Mouse (Mus musculus) lung, postnatal 10 days (tissue): ENCODE results near the gene Fancc.
"Not testable (repeated sequence)": the region's sequence is repeated elsewhere in the genome, so short reads cannot be mapped to it uniquely, and the experiment has no call there.

ENCODE experiments used
- DNase-seq: peaks from one replicate; pipeline ENCODE4 v3.0.0; 2021

Fancc gene

DNA sequence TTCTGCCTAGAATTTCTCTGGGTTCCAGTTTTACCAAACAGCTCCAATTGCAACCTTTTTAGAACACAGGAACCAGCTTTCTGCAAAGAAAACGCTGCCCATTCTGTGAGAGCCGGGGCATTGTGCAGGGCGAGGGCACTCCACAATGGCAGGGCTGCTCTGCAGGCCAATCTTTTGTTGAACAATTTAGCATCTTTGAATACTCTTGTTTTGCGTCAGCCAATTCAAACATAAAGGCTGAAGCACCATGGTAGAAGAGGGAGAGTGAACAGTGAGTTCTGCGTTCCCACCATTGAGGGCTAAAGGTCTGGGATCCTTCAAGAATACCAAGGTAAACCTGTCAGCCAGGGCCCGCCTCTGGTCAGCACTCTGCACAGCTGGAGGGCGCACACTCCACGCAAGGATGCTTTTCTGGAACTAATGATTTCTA, 17.9 kb upstream of the Fancc start:
- DNase-seq = no peak

DNA sequence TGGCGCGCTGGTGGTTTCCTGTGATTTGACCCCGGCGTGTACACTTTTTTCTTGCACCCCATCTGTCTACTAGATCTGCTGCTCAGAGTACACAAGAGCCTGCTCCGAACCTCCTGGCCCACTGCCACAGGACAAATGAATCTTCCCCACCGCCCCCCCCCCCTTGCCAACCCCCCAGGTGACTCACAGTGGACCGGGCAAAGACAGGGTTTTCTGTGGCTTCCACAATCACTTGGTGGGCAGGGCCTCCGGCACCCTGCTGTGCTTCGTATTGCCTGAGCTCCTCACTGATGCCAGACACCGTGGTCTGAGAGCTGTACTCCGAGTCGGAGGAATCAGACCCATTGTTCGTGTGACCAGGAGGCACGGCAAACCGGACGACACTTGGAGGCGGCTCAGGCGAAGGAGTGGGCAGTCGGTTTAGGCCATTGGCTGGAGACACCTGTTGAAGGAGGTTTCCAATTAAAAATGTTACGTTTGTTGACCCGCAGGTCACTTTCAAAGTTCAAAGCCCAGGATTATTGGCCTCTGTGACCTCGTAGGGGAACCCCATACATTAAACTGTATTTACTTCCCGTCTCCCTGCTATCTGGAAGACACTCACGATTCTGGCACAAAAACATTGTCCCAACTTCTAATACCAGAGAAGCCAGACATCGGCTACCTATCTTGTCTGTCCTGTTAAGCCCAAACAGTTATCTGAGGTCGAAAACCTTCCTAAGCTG, 16.5 kb upstream of the Fancc start:
- peak; percentile 44 for DNase-seq

DNA sequence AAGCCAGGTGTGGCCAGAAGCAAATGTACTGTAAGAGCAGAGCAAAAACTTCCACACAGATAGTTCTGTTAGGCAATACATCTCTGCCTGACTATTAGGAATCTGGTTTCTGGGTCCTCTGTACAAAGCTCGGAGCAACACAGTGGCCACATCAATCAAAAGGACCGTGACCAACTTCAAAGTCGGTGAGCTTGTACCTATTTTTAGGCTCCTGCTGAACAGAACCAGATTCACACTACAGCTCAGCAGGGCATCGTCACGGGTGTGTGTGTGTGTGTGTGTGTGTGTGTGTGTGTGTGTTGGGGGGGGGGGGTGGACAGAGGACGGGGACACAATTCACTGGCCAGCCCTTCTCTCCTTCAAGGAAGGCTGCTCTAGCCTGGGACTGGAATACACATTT, 15.3 kb upstream of the Fancc start:
- no peak for DNase-seq

DNA sequence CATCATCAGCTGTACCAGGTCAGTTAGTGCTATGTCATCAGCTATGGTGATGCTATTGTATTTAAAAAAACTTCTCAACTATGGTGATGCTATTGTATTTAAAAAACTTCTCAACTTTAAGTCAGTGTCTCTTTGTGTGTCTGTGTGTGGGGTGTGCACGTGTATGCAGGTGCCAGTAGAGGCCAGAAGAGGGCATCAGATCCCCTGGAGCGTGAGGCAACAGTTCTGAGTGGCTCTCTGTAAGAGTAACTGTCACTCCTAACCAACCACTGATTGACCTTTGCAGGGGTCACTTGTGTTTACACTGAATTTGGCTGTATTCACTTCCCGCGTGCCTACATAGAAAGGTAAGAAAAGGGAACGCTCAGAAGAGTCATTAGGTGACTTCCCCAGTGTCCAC, 10.7 kb upstream of the Fancc start:
- no peak for DNase-seq

DNA sequence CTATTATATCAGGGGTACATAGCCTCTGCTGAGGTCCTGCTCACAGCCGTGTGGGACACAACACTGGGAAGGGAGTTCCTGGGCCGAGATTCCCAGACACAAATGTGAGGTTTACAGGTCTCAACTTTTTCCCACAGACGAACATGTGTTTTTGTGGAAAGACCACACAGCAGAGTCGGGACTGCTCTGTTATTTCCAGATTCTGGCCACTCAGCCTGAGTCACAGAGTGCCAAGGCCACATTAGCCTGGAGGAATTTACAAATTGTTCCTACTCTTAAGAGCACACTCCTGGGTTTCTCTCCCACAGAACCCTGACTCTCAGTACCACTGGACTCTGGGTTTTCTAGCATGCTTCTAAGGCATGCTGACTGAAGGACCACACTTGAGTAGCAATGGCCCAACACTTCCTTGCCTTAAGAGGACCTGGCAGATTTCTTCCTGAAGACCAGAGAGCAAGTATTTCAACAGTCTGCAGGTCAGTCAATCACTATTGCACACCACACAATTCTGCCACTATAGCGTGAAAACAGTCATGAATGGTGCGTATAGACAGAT, 10.0 kb upstream of the Fancc start:
- no peak for DNase-seq

DNA sequence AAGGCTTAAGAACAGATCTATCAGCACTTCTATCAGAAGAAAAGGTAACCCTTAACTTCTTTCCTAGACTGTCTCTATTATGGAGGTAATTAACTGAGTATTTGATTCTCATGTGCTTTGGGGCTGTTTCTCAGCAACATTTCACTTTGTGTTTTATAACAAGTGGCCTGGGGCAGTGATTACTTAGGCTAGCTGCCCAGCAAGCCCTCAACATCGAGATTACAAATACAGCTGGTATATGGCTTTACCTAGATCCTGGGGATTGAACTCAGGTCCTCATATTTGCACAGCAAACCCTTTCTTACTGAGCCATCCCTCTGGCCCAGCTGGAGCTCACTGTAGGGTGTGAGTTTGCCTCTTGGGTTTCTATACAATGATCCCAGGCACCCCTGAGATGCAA, 9.3 kb upstream of the Fancc start:
- DNase-seq = no peak

DNA sequence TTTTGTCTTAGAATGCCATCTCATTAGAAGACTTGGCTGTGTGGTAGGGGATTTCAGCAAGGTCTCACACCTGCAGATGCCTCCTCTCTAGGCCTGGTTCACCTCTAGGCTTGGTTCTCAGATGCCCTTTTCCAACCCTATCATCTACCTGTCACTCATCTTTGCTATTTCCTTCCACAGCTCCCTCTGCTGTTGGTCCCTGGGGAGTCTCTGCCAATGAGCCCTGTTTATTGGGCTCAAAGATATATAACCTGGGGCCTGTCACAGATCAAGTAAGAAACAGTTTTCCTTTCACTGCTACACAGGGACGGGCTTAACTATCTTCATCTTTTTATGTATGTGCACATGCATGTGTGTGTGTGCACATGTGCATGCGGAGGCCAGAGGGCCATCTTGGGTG, 5.3 kb upstream of the Fancc start:
- no peak for DNase-seq

DNA sequence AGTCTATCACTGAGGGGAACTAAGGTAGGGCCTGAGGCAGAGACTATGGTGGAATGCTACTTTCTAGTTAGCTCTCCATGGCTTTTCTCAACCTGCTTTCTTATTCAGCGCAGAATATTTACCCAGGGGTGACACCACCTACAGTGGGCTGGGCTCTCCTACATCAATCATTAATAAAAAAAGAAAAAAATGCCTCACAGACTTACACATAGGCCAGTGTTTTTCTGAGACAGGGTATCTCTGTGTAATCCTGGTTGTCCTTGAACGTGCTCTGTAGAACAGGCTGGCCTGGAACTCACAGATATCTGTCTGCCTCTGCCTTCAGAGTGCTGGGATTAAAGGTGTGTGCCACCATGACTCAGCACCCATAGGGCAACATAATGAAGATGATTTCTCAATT, 2.4 kb upstream of the Fancc start:
- no peak for DNase-seq

DNA sequence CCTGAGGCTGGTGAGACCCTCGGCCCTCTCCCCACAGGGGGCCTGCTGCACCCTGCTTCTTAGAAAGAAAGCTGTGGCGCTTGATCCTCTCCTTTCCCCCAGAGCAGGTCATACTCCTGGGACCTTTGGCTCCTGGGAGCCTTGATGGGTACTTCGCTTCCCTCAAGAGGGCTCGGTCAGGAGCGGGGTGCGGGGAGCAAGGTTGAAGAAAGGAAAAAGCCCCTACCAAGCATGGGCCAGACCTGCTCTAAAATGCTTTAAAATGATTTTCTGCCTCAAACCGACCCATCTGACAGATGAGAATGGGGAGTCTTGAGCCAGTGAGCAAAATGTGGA, 9.4 kb downstream of the Fancc start:
- DNase-seq = no peak

DNA sequence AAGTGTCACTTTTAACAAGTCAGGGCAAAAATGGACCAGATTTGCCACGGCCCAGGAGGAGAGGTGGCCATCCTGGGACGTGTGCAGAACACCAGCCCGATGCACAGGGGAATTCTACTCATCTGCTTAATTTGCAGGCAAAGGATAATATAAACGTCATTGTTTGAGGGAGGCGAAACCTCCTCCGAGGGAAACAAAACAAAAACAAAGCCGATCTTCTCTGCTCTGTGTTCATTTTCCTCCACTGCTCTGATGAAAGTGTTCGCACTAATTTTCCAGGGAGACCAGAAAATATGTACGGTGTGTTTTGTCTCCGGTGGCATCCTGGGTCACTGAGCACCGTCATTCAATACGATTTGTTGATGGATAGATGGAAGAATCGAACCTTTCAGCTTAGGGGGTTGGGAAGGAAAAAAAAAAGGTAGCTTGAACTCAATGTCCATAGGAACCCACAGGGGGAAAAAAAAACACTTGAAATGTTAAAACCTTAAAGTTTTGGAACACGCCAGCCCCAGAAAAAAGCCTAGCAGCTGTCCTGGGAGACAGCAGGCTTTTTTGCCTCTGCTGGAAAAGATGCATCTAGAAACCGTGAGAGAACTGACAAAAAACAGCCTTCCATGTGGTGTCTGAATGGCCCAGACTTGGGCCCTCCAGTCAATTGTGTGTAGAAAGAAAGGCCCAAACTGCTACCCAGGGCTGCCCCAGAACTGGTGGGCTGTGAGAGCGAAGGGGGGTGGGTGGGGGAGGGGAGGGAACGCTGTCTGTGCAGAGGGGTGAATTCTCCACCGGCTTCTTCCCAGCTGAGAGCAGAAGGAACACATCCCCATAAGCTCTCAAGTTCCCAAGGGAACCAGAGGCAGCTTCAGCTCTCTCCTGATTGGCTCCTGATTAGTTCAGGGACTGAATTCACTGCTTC, 10.0 kb downstream of the Fancc start:
- no peak for DNase-seq

DNA sequence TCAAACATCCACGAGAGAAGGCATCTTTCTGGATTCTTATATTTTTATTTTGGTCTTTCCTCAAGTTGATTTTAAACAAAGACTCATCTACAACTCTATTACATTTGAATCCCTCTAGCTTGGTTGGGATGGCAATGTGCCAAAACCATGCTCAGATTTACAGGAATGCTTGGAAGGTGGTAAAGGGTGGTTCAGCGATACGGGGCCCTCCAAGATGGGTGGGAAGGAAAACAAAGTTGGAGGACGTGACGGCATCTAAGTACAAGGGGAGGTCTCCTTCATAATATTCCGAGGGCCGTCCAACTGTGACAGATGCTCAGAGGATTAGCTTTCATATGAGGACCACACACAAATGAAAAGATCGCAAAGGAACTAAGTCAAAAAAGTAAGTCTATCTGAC, 21.7 kb downstream of the Fancc start:
- peak; percentile 36 for DNase-seq

DNA sequence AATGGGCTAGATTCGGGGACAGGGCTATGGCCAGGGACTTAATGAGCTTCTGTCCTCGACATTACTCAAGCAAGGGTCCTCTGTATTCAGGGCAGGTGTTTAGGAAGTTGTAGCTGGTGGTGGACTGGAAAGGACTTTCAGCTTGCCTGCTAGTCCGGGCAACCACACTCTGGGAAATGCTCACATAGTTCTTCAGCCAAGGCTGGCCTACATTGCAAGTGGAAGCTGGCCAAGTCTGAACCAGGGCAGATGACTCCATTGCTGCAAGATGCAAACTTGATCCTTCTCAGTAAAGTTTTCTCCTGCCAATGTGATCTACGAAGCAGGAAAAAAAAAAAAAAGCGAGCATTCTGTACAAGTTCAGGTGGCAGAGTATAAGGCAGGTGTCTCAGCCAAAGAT, 44.2 kb downstream of the Fancc start:
- DNase-seq = peak; percentile 21

DNA sequence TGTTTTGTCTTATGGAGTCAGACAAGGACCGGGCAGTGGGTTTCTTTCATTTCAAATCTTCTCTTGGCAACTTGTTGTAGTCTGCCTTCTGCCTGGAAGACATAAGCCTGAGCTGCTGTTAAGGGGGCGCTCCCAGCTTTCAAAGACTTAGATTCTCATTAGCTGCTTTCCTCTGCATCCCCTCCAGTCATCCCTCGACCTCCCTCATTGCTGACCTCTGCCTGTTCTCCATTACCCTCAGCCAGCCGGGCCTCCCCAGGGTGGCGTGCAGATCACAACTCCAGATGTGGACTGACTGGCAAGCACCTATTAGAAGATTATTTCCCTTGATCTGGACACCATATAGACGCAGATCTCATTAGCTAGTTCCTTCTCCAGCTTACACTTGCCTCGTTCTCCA, 45.9 kb downstream of the Fancc start:
- no peak for DNase-seq

DNA sequence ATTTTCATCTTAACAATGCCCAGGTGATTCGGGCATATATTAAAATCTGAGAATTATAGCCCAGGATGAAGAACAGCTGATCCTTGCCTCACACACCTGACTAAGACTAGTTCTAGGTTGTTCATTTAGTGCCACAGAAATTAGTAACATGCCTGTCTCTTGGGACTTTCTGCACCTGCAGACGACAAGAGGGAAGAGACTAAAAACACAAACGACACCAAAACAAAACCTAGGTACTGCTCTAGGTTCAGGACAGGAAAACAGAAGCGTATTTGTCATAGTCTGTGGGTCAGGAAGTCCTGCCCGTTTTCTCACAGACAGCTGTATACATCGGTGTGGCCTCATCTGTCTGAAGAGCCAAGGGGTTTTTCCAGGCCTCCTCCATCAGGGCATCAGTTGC, 51.7 kb downstream of the Fancc start:
- no peak for DNase-seq

DNA sequence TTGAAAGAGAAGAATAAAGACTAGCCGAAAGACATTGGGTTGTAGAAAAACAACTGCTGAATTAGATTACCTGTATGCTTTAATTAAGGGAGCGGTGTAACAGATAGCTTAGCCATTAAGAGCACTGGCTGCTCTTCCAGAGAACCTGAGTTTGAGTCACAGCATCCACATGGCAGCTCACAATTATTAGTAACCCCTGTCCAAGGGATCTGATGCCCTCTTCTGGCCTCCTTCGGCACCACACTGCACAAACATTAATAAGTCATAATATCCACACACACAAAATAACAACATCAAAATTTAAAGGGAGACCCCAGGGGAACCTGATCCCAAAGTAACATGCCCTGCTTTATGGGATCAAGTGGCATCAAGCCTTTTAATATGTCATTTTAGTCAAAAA, 64.3 kb downstream of the Fancc start:
- DNase-seq = peak; percentile 46

DNA sequence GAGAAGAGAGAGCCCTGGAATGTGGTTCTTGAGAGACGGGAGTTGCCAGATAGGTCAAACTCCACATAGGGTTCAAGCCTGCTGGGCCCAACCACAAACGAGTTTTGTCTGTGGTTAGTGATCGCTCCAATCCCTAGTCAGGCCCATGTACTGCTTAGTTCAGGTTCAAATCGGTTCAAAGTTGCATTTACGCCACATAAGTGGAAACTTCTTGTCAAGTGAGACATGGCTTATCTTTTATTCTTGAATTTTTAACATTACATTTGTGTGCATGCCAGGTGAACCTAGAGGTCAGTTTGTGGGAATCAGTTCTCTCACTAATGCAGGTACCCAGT, 65.3 kb downstream of the Fancc start:
- DNase-seq = no peak

DNA sequence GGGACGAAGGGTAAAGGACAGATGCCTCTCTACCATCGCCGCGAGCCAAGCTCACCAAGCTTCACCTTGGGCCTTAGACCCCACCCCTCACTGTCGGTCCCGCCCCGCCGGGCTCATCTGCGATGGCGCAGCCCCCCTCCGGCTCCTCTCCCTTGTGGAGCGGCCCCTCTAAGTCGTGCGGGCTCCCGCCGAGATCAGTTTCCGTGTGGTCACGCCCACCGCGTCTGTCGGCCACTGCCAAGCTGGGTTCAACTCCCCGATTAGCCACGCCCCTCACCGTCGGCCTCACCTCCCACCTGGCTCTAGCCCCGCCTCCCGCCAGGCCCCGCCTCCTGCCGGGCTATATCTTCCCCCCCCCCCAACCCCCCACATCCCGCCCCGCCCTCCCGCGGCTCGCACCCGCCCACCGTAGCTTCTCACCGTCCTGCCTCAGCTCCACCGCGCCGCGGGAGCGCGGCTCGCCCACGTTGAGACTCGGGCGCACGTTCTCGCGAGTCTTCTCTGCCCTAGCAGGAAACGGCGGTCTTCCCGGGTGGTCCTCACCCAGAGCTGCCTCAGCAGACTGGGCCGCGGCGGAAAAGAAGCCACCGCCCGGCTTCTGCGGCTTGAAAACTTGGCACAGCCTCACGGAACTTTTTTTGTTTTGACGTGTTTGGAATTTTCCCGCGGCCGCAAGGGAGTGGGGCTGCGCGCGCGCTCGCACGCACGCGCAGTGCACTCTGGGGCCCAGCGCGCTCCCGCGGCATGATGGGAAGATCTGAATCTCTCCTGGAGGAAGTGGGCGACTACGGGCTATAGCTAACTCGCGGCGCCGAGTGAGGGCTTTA, 65.8 kb downstream of the Fancc start:
- peak; percentile 95 for DNase-seq

DNA sequence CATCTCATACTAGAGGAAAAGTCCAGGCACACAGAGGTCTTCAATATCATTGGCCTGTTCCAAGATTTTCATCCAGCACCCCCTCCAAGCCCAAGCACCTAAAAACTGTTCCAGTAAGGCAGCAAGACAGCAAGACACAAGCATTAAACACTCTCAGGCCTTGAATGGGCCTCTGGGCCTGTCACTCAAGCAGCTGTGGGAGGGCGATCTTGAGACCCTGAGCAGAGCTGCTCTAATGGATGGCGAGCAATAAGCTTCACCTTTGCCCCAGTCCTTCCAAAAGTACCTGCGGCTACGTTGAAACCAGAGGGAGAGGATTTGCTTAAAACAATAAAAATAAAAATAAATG, 66.4 kb downstream of the Fancc start:
- no peak for DNase-seq

DNA sequence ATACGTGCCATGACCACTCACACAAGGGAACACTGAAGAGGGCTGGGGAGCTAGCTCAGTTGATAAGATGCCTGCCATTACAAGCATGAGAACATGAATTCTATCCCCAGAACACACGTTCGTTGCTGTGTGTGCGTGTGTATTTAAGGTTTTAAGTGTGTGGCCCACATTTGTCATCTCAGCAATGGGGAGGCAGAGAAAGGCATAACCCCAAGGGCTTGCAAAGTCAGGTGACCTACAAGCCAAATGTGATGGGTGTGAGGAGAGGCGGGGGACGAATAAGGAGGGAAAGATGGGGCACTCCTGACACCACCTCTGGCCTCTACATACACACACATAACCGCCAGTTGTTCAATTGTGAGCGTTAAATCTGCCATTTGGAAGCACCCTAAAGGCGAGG, 66.9 kb downstream of the Fancc start:
- no peak for DNase-seq

DNA sequence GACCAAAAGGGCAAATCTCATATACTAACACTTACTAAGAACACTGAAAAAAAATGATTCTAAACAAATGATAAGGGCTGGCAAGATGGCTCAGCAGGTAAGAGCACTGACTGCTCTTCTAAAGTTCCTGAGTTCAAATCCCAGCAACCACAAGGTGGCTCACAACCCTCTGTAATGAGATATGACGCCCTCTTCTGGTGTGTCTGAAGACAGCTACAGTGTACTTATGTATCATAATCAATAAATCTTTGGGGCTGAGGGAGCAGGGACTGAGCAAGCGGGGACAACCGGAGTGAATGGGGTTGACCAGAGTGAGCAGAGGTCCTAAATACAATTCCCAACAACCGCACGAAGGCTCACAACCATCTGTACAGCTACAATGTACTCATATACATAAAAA, 68.9 kb downstream of the Fancc start:
- DNase-seq = not testable (repeated sequence)

DNA sequence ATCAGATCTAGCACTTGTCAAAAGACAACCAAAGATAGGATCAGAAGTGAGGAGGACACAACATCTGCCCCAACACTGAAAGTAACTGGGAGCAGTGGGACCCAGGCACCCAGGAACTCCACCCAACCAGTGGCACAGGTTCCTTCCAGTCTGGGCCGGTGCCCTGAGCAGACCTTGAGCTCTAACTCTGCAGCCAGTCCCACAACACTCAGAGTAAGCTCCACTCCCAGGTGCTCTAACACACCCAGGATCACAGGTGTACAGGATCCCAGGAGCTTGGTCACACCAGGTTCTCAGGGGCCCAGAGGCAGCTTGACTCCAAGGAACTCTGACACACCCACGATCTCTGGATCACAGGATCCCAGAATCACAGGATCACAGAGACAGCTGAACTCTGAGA, 74.0 kb downstream of the Fancc start:
- no peak for DNase-seq

DNA sequence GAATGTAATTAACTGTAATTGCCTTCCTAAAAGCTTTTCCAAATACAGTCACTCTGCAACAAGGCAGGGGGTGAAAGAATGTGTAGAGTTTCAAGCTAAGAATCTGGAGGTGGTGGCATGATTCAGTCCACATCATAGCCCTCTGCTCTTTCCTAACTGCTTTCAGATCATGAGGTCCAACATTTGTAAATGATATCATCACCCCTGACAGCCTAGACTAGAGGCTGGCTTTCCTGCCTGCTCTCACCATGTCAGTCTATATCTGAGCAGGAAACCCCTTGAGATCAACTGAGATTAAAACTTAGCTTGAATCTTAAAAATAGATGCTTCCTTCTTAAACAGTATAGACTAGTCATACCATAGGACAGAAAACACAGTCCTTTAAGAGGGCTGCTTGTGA, 75.9 kb downstream of the Fancc start:
- no peak for DNase-seq

DNA sequence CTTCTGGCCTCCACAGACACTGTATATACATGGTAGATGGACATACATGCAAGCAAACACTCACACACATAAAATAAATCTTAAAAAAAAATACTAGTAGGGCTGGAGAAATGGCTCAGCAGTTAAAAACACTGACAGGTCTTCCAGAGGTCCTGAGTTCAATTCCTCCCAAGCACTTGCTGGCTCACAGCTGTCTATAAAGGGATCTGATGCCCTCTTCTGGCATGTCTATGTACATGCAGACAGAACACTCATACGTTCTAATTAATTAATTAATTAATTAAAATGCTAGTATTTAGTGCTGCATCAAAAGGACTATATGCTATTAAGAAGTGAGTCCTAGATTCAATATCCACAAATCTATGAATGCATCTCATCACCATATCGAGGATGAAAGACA, 78.9 kb downstream of the Fancc start:
- no peak for DNase-seq

DNA sequence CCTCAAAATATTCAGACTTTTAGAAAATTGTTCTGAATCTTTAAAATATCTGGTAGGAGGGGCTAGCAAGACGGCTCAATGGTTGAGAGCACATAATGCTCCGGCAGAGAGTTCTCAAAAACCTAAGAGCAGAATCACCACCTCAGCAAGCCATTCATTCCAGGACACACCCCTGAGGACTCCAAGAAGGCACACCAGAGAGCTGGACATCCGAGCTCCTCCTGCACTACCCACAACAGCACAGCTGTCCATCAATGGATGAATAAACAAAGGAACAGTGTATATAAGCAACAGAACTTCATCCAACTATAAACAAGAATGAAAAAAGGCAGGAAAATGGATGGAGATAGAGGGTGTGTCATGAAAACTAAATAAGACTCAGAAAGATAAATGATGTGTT, 80.3 kb downstream of the Fancc start:
- DNase-seq = no peak
